In genomic region chr11:93571917-93572641, GRCm38 (mm10) we compare ENCODE assay signal across 21 mouse cellular contexts.
DNase-seq lines count a peak whose midpoint lies in the region; ATAC-seq and TF ChIP-seq lines count a peak whose summit lies in the region.
"Had no signal": no experiment of that assay in that cellular context is flagged by ENCODE, and none has a peak within 500 bp of the region (broad histone marks: within the 10 kb centered on the region; RNA-seq: fewer than 3 reads in every experiment).

No protein-coding gene starts in this region.

- DNase-seq in embryonic facial prominence, embryonic 11.5 days (ENCODE audit: low spot score) = peak; percentile 8
- DNase-seq in embryonic facial prominence, embryonic 10.5 days (ENCODE audit: low spot score) = no peak
- no peak for DNase-seq in heart, postnatal 25 days (ENCODE audit: low spot score)
- no peak for DNase-seq in gastrocnemius, postnatal 14 days
- DNase-seq: adrenal gland, adult 8-10 months; B cell, adult 2 months; cerebellum, adult 11 months; cerebellum, adult 8-10 months; cerebellum, postnatal 14 days; embryo, embryonic 11 days; gastrocnemius, postnatal 10 days; heart, postnatal 14 days; kidney, adult 2 months had no signal

- WGBS in embryonic facial prominence, embryonic 11.5 days = 71% methylated on average over 11 of the region's 11 CpGs
- 79% methylated on average over 11 of the region's 11 CpGs for WGBS in embryonic facial prominence, embryonic 10.5 days
- WGBS in heart, embryonic 15.5 days = 52% methylated on average over 11 of the region's 11 CpGs
- 69% methylated on average over 11 of the region's 11 CpGs for WGBS in embryonic facial prominence, embryonic 12.5 days
- WGBS in olfactory bulb, adult 2 months = 67% methylated on average over 11 of the region's 11 CpGs

- no peaks in the 10 kb centered on the region for H3K4me1 ChIP-seq in embryonic facial prominence, embryonic 11.5 days (ENCODE audit: control insufficient read depth, insufficient read depth, low read length)
- no peaks in the 10 kb centered on the region for H3K4me1 ChIP-seq in embryonic facial prominence, embryonic 10.5 days
- H3K4me1 ChIP-seq in heart, embryonic 15.5 days (replicated peaks) = peaks cover 19% of the 10 kb centered on the region
- H3K4me1 ChIP-seq in embryonic facial prominence, embryonic 12.5 days = no peaks in the 10 kb centered on the region
- peaks cover 7% of the 10 kb centered on the region for H3K4me1 ChIP-seq in olfactory bulb, adult 2 months (ENCODE audit: control insufficient read depth, insufficient read depth, low read length)
- H3K4me1 ChIP-seq: hindbrain, embryonic 15.5 days had no signal

- no peak for TF ChIP-seq CTCF in olfactory bulb, adult 2 months (IDR thresholded peaks at IDR 0.05; ENCODE audit: insufficient read depth, low read depth, low read length)

- H3K27me3 ChIP-seq in embryonic facial prominence, embryonic 11.5 days (ENCODE audit: control insufficient read depth, insufficient read depth, low read length) = no peaks in the 10 kb centered on the region
- H3K27me3 ChIP-seq in embryonic facial prominence, embryonic 10.5 days (replicated peaks; ENCODE audit: low read depth, poor library complexity, severe bottlenecking) = no peaks in the 10 kb centered on the region
- no peaks in the 10 kb centered on the region for H3K27me3 ChIP-seq in heart, embryonic 15.5 days
- H3K27me3 ChIP-seq in embryonic facial prominence, embryonic 12.5 days = no peaks in the 10 kb centered on the region
- H3K27me3 ChIP-seq: hindbrain, embryonic 15.5 days had no signal

- no peak overlapping the region for H3K27ac ChIP-seq in embryonic facial prominence, embryonic 11.5 days (replicated peaks; ENCODE audit: low read depth, low read length)
- no peak overlapping the region for H3K27ac ChIP-seq in embryonic facial prominence, embryonic 10.5 days (replicated peaks)
- peak overlapping the region; percentile 26; the same call in 1 of the 2 replicates for H3K27ac ChIP-seq in heart, embryonic 15.5 days
- no peak overlapping the region for H3K27ac ChIP-seq in embryonic facial prominence, embryonic 12.5 days
- H3K27ac ChIP-seq in olfactory bulb, adult 2 months (ENCODE audit: insufficient read depth, low read depth, low read length) = peak overlapping the region; percentile 27; the same call in 1 of the 2 replicates
- H3K27ac ChIP-seq: hindbrain, embryonic 15.5 days had no signal

- no peaks in the 10 kb centered on the region for H3K36me3 ChIP-seq in embryonic facial prominence, embryonic 11.5 days (replicated peaks; ENCODE audit: control insufficient read depth, insufficient read depth, low read depth, low read length)
- H3K36me3 ChIP-seq in embryonic facial prominence, embryonic 10.5 days (replicated peaks) = no peaks in the 10 kb centered on the region
- no peaks in the 10 kb centered on the region for H3K36me3 ChIP-seq in heart, embryonic 15.5 days
- H3K36me3 ChIP-seq in embryonic facial prominence, embryonic 12.5 days = no peaks in the 10 kb centered on the region
- H3K36me3 ChIP-seq: G1E; hindbrain, embryonic 15.5 days had no signal

- no peak for TF ChIP-seq POLR2A in olfactory bulb, adult 2 months (IDR thresholded peaks at IDR 0.05; ENCODE audit: insufficient read depth, low read depth, low read length)

- intact Hi-C loops in heart, postnatal 25 days (cut with DNase I) = no loop called here
- intact Hi-C loops in gastrocnemius, postnatal 14 days (cut with DNase I; ENCODE audit: low total_unique reads) = no loop called here

- H3K4me2 ChIP-seq in embryonic facial prominence, embryonic 11.5 days (ENCODE audit: low read depth, low read length) = no peak overlapping the region
- no peak overlapping the region for H3K4me2 ChIP-seq in heart, embryonic 15.5 days
- no peak overlapping the region for H3K4me2 ChIP-seq in embryonic facial prominence, embryonic 12.5 days (replicated peaks)
- H3K4me2 ChIP-seq: hindbrain, embryonic 15.5 days had no signal

- H3K4me3 ChIP-seq in embryonic facial prominence, embryonic 11.5 days (ENCODE audit: low read depth, low read length) = no peak overlapping the region
- H3K4me3 ChIP-seq in embryonic facial prominence, embryonic 10.5 days = no peak overlapping the region
- no peak overlapping the region for H3K4me3 ChIP-seq in heart, embryonic 15.5 days
- no peak overlapping the region for H3K4me3 ChIP-seq in embryonic facial prominence, embryonic 12.5 days
- H3K4me3 ChIP-seq in olfactory bulb, adult 2 months (ENCODE audit: insufficient read depth, low read depth, low read length) = no peak overlapping the region
- H3K4me3 ChIP-seq: hindbrain, embryonic 15.5 days had no signal

- no peak overlapping the region for H3K9ac ChIP-seq in embryonic facial prominence, embryonic 11.5 days (replicated peaks; ENCODE audit: low read length)
- no peak overlapping the region for H3K9ac ChIP-seq in heart, embryonic 15.5 days
- H3K9ac ChIP-seq in embryonic facial prominence, embryonic 12.5 days = no peak overlapping the region
- H3K9ac ChIP-seq: hindbrain, embryonic 15.5 days had no signal

- no peaks in the 10 kb centered on the region for H3K9me3 ChIP-seq in embryonic facial prominence, embryonic 11.5 days (replicated peaks; ENCODE audit: control insufficient read depth, low read length)
- H3K9me3 ChIP-seq in embryonic facial prominence, embryonic 10.5 days = no peaks in the 10 kb centered on the region
- H3K9me3 ChIP-seq in heart, embryonic 15.5 days (replicated peaks) = no peaks in the 10 kb centered on the region
- H3K9me3 ChIP-seq in embryonic facial prominence, embryonic 12.5 days = no peaks in the 10 kb centered on the region
- H3K9me3 ChIP-seq: hindbrain, embryonic 15.5 days had no signal

- 0 out of 2 replicates have a peak, but pooled peaks have one; percentile 23 for ATAC-seq in embryonic facial prominence, embryonic 11.5 days (replicated peaks; ENCODE audit: insufficient number of reproducible peaks, low FRiP score, low TSS enrichment, low read depth)
- ATAC-seq in heart, embryonic 15.5 days (replicated peaks; ENCODE audit: insufficient number of reproducible peaks, insufficient read depth, low FRiP score, low read depth) = peak; percentile 49
- 0 out of 2 replicates have a peak, but pooled peaks have one; percentile 22 for ATAC-seq in embryonic facial prominence, embryonic 12.5 days (ENCODE audit: insufficient number of reproducible peaks, insufficient read depth, low FRiP score, low TSS enrichment)
- ATAC-seq: CD4-positive, CD25-positive, alpha-beta regulatory T cell, adult 4 months; forebrain, embryonic 16.5 days; intestine, embryonic 16.5 days had no signal

Comparison
In these comparisons a context has a peak if more than half of its experiments do, and no peak if none do; other contexts are left out.
1. H3K27ac ChIP-seq: peak in heart, embryonic 15.5 days (single experiment) and olfactory bulb, adult 2 months (single experiment); none in embryonic facial prominence, embryonic 11.5 days (single experiment), embryonic facial prominence, embryonic 10.5 days (single experiment) and embryonic facial prominence, embryonic 12.5 days (single experiment).
2. Peak in every context shown above with its lines, with median percentiles within 50 percentile points of each other: ATAC-seq.